ENCODE assay signal across 16 mouse cellular contexts in genomic region chr17:17491622-17492001, GRCm38 (mm10).
DNase-seq lines count a peak whose midpoint lies in the region; ATAC-seq lines count a peak whose summit lies in the region.
"Had no signal": no experiment of that assay in that cellular context is flagged by ENCODE, and none has a peak within 500 bp of the region (broad histone marks: within the 10 kb centered on the region; RNA-seq: fewer than 3 reads in every experiment).

No protein-coding gene starts in this region.

- DNase-seq in kidney, adult 9 months: peak; percentile 14
- no peak for DNase-seq in kidney, postnatal 25 days
- peak; percentile 24 for DNase-seq in ZHBTc4 (ENCODE audit: low read depth, low spot score)
- DNase-seq in spleen, postnatal 10 days (ENCODE audit: low spot score in 2 of 2): no peak
- no peak for DNase-seq in cerebellum, postnatal 10 days
- DNase-seq: adrenal gland, postnatal 25 days; cerebellum, adult 9-10 months; liver, embryonic 13.5 days; right cerebral cortex, postnatal 4 days had no signal

- H3K9ac ChIP-seq in embryonic facial prominence, embryonic 13.5 days: no peak overlapping the region
- H3K9ac ChIP-seq in limb, embryonic 13.5 days: no peak overlapping the region
- no peak overlapping the region for H3K9ac ChIP-seq in neural tube, embryonic 15.5 days (replicated peaks)
- H3K9ac ChIP-seq: hindbrain, embryonic 15.5 days; liver, embryonic 13.5 days; neural tube, embryonic 13.5 days had no signal

- H3K27me3 ChIP-seq in embryonic facial prominence, embryonic 13.5 days: no peaks in the 10 kb centered on the region
- no peaks in the 10 kb centered on the region for H3K27me3 ChIP-seq in limb, embryonic 13.5 days
- no peaks in the 10 kb centered on the region for H3K27me3 ChIP-seq in neural tube, embryonic 15.5 days (replicated peaks)
- H3K27me3 ChIP-seq: hindbrain, embryonic 15.5 days; liver, embryonic 13.5 days; megakaryocyte, embryonic 14.5 days; neural tube, embryonic 13.5 days had no signal

- peaks cover 15% of the 10 kb centered on the region for H3K4me1 ChIP-seq in embryonic facial prominence, embryonic 13.5 days
- H3K4me1 ChIP-seq in limb, embryonic 13.5 days: peaks cover 24% of the 10 kb centered on the region
- no peaks in the 10 kb centered on the region for H3K4me1 ChIP-seq in neural tube, embryonic 15.5 days
- H3K4me1 ChIP-seq: hindbrain, embryonic 15.5 days; liver, embryonic 13.5 days; megakaryocyte, embryonic 14.5 days; neural tube, embryonic 13.5 days had no signal

- H3K4me3 ChIP-seq in embryonic facial prominence, embryonic 13.5 days: no peak overlapping the region
- no peak overlapping the region for H3K4me3 ChIP-seq in limb, embryonic 13.5 days
- H3K4me3 ChIP-seq in neural tube, embryonic 15.5 days (replicated peaks): no peak overlapping the region
- H3K4me3 ChIP-seq: hindbrain, embryonic 15.5 days; liver, embryonic 13.5 days; megakaryocyte, embryonic 14.5 days; neural tube, embryonic 13.5 days had no signal

- peak overlapping the region; percentile 72 for H3K27ac ChIP-seq in embryonic facial prominence, embryonic 13.5 days
- H3K27ac ChIP-seq in limb, embryonic 13.5 days: peak overlapping the region; percentile 40; the same call in 1 of the 2 replicates
- H3K27ac ChIP-seq in neural tube, embryonic 15.5 days (replicated peaks): no peak overlapping the region
- H3K27ac ChIP-seq: hindbrain, embryonic 15.5 days; liver, embryonic 13.5 days; neural tube, embryonic 13.5 days had no signal

- H3K9me3 ChIP-seq in embryonic facial prominence, embryonic 13.5 days: no peaks in the 10 kb centered on the region
- H3K9me3 ChIP-seq in limb, embryonic 13.5 days: no peaks in the 10 kb centered on the region
- H3K9me3 ChIP-seq in neural tube, embryonic 15.5 days (replicated peaks): no peaks in the 10 kb centered on the region
- H3K9me3 ChIP-seq: hindbrain, embryonic 15.5 days; liver, embryonic 13.5 days; neural tube, embryonic 13.5 days had no signal

- ATAC-seq in embryonic facial prominence, embryonic 13.5 days (ENCODE audit: insufficient number of reproducible peaks, insufficient read depth, low FRiP score, low TSS enrichment, low read depth): no peak
- ATAC-seq in limb, embryonic 13.5 days (ENCODE audit: low FRiP score, low read depth): peak; percentile 28
- no peak for ATAC-seq in neural tube, embryonic 15.5 days (ENCODE audit: low FRiP score)
- ATAC-seq: lung, postnatal 0 days had no signal

- peak overlapping the region; percentile 45 for H3K4me2 ChIP-seq in embryonic facial prominence, embryonic 13.5 days
- peak overlapping the region; percentile 49 for H3K4me2 ChIP-seq in limb, embryonic 13.5 days (replicated peaks)
- H3K4me2 ChIP-seq in neural tube, embryonic 15.5 days: no peak overlapping the region
- H3K4me2 ChIP-seq: hindbrain, embryonic 15.5 days; liver, embryonic 13.5 days; neural tube, embryonic 13.5 days had no signal

- no peaks in the 10 kb centered on the region for H3K36me3 ChIP-seq in embryonic facial prominence, embryonic 13.5 days
- H3K36me3 ChIP-seq in limb, embryonic 13.5 days: no peaks in the 10 kb centered on the region
- H3K36me3 ChIP-seq in neural tube, embryonic 15.5 days: no peaks in the 10 kb centered on the region
- H3K36me3 ChIP-seq: hindbrain, embryonic 15.5 days; liver, embryonic 13.5 days; neural tube, embryonic 13.5 days had no signal

- 27% methylated on average over 7 of the region's 7 CpGs for WGBS in embryonic facial prominence, embryonic 13.5 days
- WGBS in limb, embryonic 13.5 days: 19% methylated on average over 7 of the region's 7 CpGs
- 86% methylated on average over 7 of the region's 7 CpGs for WGBS in neural tube, embryonic 15.5 days

Comparison
In these comparisons a context has a peak if more than half of its experiments do, and no peak if none do; other contexts are left out.
1. DNase-seq: peak in kidney, adult 9 months (single experiment) and ZHBTc4 (single experiment); none in kidney, postnatal 25 days (0 of 2), spleen, postnatal 10 days (0 of 2) and cerebellum, postnatal 10 days (0 of 2).